Mouse (Mus musculus) lung, embryonic 14.5 days (tissue): Measurements from ENCODE around the gene Hoxa10. TPM values are rescaled to one million over a fixed set of nuclear protein-coding genes. Genes with fewer than 3 reads are reported as not detected.

Source experiments
- ATAC-seq: fragments of 200-750 bp; cut with Nextera tagmentation; 2 replicates; pipeline ENCODE4 v1.8.0; 2017; ENCODE audit warnings: mild to moderate bottlenecking, moderate TSS enrichment, moderate library complexity; ENCODE audit not compliant: insufficient read depth
- DNase-seq: peaks from one replicate; pipeline ENCODE4 v3.0.0-alpha.2; 2015
- H3K27ac ChIP-seq: fragments of 300-500 bp; sonication (generic); 2 replicates; pipeline ENCODE4 v1.5.1; 2014; ENCODE audit warnings: low read depth, mild to moderate bottlenecking, moderate library complexity
- H3K27me3 ChIP-seq: fragments of 300-500 bp; sonication (generic); 2 replicates; pipeline ENCODE4 v1.6.1; 2014; ENCODE audit warnings: low read length, control low read depth; ENCODE audit not compliant: insufficient read depth
- H3K36me3 ChIP-seq: fragments of 300-500 bp; sonication (generic); 2 replicates; pipeline ENCODE4 v1.6.1; 2014; ENCODE audit warnings: control low read depth; ENCODE audit not compliant: insufficient read depth
- H3K4me1 ChIP-seq: fragments of 300-500 bp; sonication (generic); 2 replicates; pipeline ENCODE4 v1.6.1; 2014; ENCODE audit warnings: antibody characterized with exemption, control low read depth; ENCODE audit not compliant: insufficient read depth
- H3K4me2 ChIP-seq: fragments of 300-500 bp; sonication (generic); 2 replicates; pipeline ENCODE4 v1.6.1; 2014; ENCODE audit warnings: mild to moderate bottlenecking
- H3K4me3 ChIP-seq: fragments of 300-500 bp; sonication (generic); 2 replicates; pipeline ENCODE4 v1.5.1; 2014; ENCODE audit warnings: low read depth, low read length
- H3K9ac ChIP-seq: fragments of 300-500 bp; sonication (generic); 2 replicates; pipeline ENCODE4 v1.6.1; 2014
- H3K9me3 ChIP-seq: fragments of 300-500 bp; sonication (generic); 2 replicates; pipeline ENCODE4 v1.6.1; 2016; ENCODE audit warnings: low read depth, low read length, control low read depth
- CTCF ChIP-seq: IDR thresholded peaks from 2 replicates; pipeline ENCODE4 v1.5.1; 2016; ENCODE audit warnings: antibody characterized with exemption, low read depth
- WGBS: fragments of 180-500 bp; shearing (Covaris S2); extraction: QIAGEN DNeasy Blood & Tissue Kit; methylation state at CpG from one replicate; pipeline ENCODE4 v1.1.7; 2014; 5-methylcytosine and 5-hydroxymethylcytosine counted together
- polyA plus RNA-seq: library from polyadenylated mRNA; unstranded; fragments of >200 nt; fragmentation: Nextera tagmentation; extraction: Ambion mirVana; gene quantifications from 2 replicates; pipeline ENCODE4 v1.2.1, GENCODE M21; 2014

The Hoxa10 gene
- polyA plus RNA-seq, 1 experiment from 2014 or later: not detected

DNA sequence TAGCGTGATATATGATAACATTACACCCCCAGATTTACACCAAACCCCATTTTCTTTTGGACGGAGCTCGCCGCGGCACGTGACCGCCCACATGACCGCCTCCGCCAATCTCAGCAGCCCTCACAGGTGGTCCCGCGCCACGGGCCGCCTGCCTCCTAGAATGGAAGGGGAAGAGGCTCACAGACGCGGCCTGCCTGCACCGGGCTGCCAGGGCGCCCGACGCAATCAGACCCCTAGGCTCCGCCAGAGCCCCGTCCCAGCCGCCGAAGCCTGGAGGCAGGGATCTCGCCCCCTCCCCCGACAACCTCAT is 23.2 kb downstream of the Hoxa10 start:
- peak; percentile 86 for DNase-seq
- Histone ChIP-seq H3K4me2 (peak overlapping the region; percentile 81), H3K9me3 (no peaks in the 10 kb centered on the region), H3K9ac (peak overlapping the region; percentile 4; the same call in 1 of the 2 replicates), H3K36me3 (no peaks in the 10 kb centered on the region), H3K4me1 (no peaks in the 10 kb centered on the region), H3K27me3 (peaks cover 99% of the 10 kb centered on the region), H3K27ac (no peak overlapping the region), H3K4me3 (peak overlapping the region; percentile 47)
- ATAC-seq: peak; percentile 45
- under 1% methylated on average over 25 of the region's 25 CpGs for WGBS
- no peak for TF ChIP-seq CTCF

DNA sequence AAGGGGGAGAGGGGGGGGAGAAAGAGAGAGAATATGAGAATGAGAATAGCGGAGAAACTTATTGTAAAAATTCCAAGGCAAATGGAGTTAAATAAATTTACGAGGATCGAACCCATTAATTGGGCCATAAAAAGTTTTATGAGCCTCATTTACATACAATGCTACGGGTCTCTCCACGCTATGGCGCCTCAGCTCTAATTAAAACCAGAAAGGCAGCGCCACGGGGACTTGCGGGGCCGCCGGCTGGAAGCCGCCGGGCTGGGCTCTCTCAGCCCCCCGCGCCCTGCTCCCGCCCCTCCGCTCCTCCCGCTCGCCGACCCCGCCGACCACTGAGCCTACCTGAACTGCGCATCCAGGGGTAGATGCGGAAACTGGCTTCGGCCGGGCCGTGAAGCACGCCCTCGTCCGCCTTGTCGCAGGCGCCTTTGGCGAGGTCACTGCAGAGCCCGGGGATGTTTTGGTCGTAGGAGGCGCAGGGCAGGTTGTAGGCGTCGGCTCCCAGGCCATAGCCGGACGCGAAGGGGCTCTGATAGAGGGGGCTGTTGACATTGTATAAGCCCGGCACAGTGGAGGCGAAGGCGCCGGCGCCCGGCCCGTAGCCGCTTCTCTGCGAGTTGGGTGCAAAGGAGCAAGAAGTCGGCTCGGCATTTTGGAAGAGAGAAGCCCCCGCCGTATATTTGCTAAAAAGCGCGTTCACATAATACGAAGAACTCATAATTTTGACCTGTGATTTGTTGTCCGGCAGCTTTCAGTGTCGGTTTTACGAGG is 23.8 kb downstream of the Hoxa10 start:
- peak; percentile 26 for DNase-seq
- Histone ChIP-seq H3K27ac (0 out of 2 replicates have a peak overlapping the region, but pooled peaks have one; percentile 2), H3K4me2 (peak overlapping the region; percentile 81), H3K9me3 (no peaks in the 10 kb centered on the region), H3K4me1 (no peaks in the 10 kb centered on the region), H3K9ac (peak overlapping the region; percentile 39; the same call in 1 of the 2 replicates), H3K27me3 (peaks cover 99% of the 10 kb centered on the region), H3K4me3 (peak overlapping the region; percentile 47), H3K36me3 (no peaks in the 10 kb centered on the region)
- TF ChIP-seq CTCF: no peak
- 2% methylated on average over 60 of the region's 60 CpGs for WGBS
- no peak for ATAC-seq

DNA sequence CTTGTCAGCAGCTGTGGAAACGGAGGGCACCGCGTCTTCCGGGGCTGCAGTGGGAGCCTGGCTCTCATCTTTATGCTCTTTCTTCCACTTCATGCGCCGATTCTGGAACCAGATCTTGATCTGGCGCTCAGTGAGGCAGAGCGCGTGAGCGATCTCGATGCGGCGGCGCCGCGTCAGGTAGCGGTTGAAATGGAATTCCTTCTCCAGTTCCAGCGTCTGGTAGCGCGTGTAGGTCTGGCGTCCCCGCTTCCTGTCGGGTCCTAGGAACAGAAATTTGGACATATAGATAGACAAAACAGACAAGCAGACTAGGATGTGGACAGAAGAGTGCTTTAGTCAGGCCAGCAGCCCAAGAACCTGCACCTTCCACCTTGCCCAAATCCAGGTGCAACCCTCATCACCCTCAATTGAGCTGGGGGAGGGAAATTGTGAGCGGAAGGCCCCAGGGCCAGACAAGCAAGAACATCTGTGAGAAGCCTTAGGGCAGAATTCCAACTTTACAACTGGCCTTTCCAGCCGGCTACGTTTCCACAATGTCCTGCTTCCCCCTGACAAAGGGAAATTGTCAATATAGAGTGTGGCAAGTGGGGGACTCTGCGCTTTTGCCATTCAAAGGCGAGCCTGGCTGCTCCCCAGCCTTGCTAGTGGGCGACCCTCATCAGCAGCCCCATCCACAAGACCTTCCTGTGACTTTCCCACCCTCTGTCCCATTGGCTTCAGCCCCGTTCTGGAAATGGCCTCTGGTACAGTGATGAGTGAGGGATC is 24.7 kb downstream of the Hoxa10 start:
- DNase-seq: no peak
- Histone ChIP-seq H3K36me3 (no peaks in the 10 kb centered on the region), H3K9me3 (no peaks in the 10 kb centered on the region), H3K4me1 (no peaks in the 10 kb centered on the region), H3K27me3 (peaks cover 99% of the 10 kb centered on the region), H3K4me2 (peak overlapping the region; percentile 81), H3K4me3 (peak overlapping the region; percentile 13; the same call in 1 of the 2 replicates), H3K9ac (no peak overlapping the region), H3K27ac (no peak overlapping the region)
- WGBS: 5% methylated on average over 30 of the region's 30 CpGs
- no peak for ATAC-seq
- TF ChIP-seq CTCF: no peak

DNA sequence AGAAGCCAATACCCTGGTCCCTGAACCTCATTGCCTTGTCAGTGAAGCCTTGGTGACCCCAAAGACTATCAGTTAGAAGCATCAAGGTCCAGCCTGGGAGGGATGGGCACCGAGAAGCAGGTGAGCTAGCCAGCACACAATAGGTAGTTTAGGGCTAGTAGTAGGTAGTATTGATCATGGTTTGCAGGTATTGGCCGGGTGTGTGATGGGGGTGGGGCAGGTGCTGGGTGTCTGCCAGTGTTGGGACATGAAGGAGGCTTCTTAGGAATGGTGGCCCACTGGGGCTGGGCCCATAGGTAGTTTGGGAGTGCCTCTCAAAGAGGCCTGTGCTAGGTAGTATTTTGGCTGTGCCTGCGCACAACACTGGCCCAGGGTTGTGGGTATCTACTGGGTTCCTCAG is 25.6 kb downstream of the Hoxa10 start:
- Histone ChIP-seq H3K4me1 (no peaks in the 10 kb centered on the region), H3K27me3 (peaks cover 99% of the 10 kb centered on the region), H3K9ac (no peak overlapping the region), H3K27ac (no peak overlapping the region), H3K4me2 (no peak overlapping the region), H3K9me3 (no peaks in the 10 kb centered on the region), H3K36me3 (no peaks in the 10 kb centered on the region), H3K4me3 (no peak overlapping the region)
- ATAC-seq: no peak
- TF ChIP-seq CTCF: no peak
- WGBS: 35% methylated on average over 3 of the region's 3 CpGs
- DNase-seq: no peak

DNA sequence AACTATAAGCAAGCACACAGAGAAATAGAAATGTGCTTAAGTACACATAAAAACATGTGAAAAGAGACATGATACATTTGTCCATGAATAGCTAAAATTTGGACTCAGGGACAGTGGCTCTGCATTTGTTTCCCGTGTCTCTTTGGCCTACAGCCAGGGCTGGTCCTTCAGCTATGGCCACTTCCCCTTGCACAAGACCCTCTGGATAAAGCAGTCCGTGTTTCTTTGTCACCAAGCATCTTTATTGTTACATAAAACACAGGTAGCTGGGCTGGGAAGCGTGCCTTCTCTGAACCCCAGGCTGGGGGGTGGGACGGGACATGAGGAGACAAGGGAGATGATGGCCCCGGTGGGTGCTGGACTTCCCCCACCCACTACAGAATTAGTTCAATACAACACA is 26.4 kb downstream of the Hoxa10 start:
- Histone ChIP-seq H3K9me3 (no peaks in the 10 kb centered on the region), H3K4me1 (no peaks in the 10 kb centered on the region), H3K27me3 (peaks cover 98% of the 10 kb centered on the region), H3K9ac (no peak overlapping the region), H3K4me3 (no peak overlapping the region), H3K27ac (no peak overlapping the region), H3K36me3 (no peaks in the 10 kb centered on the region), H3K4me2 (peak overlapping the region; percentile 87; the same call in 1 of the 2 replicates)
- ATAC-seq (no peak), DNase-seq (peak; percentile 44)
- WGBS: 32% methylated on average over 5 of the region's 5 CpGs
- no peak for TF ChIP-seq CTCF

DNA sequence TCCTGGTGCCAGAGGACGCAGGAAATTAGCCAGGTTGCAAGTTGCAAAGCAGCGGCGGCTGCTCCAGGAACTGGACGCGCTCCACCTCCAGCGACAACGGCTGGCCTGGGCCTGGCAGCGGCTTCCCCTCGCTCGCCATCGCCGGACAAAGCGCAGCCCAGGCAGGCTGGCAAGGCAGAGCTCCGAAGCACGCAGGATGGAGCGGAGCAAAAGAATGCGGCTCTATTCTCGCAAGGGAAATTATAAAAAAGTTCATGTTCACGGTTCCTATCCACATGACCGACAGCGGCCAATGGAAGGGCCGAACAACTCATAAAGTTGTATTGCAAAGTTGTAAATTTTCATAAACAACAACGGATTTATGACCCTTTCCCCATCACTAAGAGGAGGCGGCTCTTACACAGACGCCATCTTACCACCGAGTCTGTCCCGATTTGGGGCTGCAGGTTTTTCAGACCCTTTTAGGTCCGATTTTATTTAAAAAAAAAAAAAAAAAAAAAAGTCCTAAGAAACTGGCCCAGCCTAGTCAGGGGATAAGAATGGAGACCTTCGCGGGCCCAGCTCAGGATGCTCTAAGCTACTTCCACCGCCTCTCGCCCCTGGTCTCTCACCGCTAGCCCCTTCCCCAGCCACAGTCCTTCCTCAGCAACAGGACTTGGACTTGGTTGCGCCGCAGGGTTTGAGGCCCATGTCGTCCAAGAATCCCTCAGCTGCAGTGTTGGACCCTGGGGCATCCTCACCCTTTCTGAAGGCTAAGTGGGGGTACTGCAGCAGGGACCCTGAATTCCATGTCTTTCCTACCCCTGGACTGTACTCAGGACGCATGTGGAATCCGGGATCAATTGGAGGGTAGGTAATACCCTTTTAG is 27.3 kb downstream of the Hoxa10 start, which contains the start of the genes Hoxa3 and Gm28308:
Hoxa3 (minus strand) TSS at position 218 of the 868 bp plus-strand sequence.
Gm28308 (minus strand) TSS at position 221 of the 868 bp plus-strand sequence.
- H3K9ac ChIP-seq: peak within 1 kb of the TSS; percentile 40
- H3K4me1 ChIP-seq: 0 out of 2 replicates have a peak, but pooled peaks cover 3% of the 10 kb centered on the region
- H3K9me3 ChIP-seq: no peaks in the 10 kb centered on the region
- ATAC-seq (peak; percentile 21; the same call in 1 of the 2 replicates), DNase-seq (peak; percentile 80)
- H3K4me2 ChIP-seq: peak within 1 kb of the TSS; percentile 87
- no peak for TF ChIP-seq CTCF
- no peaks in the 10 kb centered on the region for H3K36me3 ChIP-seq
- peak within 1 kb of the TSS; percentile 85; the same call in 1 of the 2 replicates for H3K27ac ChIP-seq
- H3K27me3 ChIP-seq: peaks cover 98% of the 10 kb centered on the region
- H3K4me3 ChIP-seq: peak within 1 kb of the TSS; percentile 43
- 9% methylated on average over 38 of the region's 38 CpGs for WGBS
